Mouse (Mus musculus): ENCODE data around the gene Tmco3. TPM values are rescaled to one million over a fixed set of nuclear protein-coding genes. Genes with fewer than 3 reads are reported as not detected.

Tmco3 gene
- polyA plus RNA-seq, 1 experiment from 2014 or later = 37.5 TPM

DNA sequence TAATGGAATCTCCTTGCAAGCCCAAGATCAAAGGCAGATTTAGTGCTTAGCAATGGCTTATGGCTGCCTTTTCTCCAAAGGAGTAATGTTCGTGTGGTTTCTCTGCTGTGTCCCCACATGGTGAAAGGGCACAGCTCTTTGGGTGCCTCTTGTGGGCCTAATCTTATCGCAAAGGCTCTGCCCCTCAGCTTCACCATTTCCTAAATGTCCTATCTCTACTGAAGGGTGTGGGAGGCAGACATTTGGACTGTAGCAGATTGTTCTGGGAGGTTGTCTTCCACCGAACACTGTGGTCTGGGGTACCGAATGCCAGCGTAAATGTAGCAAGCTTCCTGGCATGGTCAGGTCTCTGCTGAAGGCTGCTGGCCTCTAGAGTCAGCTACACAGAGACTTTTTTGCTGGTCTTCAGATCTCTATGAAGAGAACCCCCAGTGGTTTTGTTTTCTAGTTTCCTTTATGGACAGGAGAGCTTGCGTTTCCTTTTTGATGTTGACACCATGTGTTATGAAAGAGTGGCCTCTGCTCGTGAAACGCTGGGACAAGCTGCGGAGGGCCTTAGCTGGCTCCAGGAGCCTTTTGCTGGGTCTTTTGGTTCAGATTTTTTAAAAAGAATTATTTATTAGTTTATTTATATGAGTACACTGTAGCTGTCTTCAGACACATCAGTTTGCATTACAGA lies 65.3 kb downstream of the Tmco3 start:
- WGBS = 88% methylated on average over 9 of the region's 9 CpGs
- H3K4me3 ChIP-seq = no peak overlapping the region
- DNase-seq (ENCODE audit: low spot score) = no peak
- H3K9me3 ChIP-seq (replicated peaks) = no peaks in the 10 kb centered on the region
- H3K4me1 ChIP-seq = no peaks in the 10 kb centered on the region
- H3K27ac ChIP-seq = no peak overlapping the region
- H3K27me3 ChIP-seq (ENCODE audit: low read depth, poor library complexity, severe bottlenecking) = no peaks in the 10 kb centered on the region
- peaks cover 100% of the 10 kb centered on the region for H3K36me3 ChIP-seq

DNA sequence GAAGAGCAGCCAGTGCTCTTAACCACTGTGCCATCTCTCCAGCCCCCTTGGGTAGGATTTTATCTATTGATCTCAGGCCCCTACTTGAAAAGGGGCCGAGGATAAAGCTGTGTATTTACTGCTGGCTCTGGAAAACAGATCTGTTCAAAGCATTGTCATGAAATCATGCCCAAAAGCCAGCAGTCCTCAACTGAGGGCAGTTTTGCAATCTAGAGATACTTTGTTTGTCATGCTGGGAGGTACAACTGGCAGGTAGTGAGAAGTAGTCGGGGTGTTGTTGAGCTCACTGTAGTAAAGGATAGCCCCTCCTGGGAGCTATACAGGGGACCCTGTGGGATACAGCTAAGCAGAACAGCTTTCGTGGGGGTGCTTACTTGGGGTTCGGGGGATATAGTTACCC lies 65.9 kb downstream of the Tmco3 start:
- H3K36me3 ChIP-seq = peaks cover 100% of the 10 kb centered on the region
- 87% methylated on average over 4 of the region's 4 CpGs for WGBS
- H3K4me1 ChIP-seq = no peaks in the 10 kb centered on the region
- H3K4me3 ChIP-seq = no peak overlapping the region
- no peaks in the 10 kb centered on the region for H3K9me3 ChIP-seq (replicated peaks)
- H3K27me3 ChIP-seq (ENCODE audit: low read depth, poor library complexity, severe bottlenecking) = no peaks in the 10 kb centered on the region
- no peak for DNase-seq (ENCODE audit: low spot score)
- no peak overlapping the region for H3K27ac ChIP-seq

DNA sequence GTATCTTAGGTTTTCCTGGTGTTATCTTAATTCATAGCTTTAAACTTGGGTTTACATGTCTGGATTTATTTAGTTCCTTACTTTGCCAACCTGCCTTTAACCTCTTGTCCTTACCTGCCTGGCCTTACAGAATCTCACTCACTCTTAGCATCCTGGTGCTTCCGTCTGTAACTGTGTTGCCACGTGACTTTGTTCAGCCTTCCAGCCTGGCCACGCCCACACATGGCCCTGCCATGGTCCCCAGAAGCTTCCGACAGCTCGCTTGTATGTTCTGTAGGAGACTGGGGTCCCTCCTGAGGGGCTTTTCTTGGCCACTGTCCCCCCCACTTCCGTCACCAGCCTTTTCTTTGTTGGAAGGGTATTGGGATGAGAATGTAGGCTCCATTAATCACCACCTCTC lies 68.2 kb downstream of the Tmco3 start:
- Histone ChIP-seq H3K4me1 (no peaks in the 10 kb centered on the region), H3K27me3 (ENCODE audit: low read depth, poor library complexity, severe bottlenecking) (no peaks in the 10 kb centered on the region), H3K9me3 (replicated peaks) (no peaks in the 10 kb centered on the region), H3K36me3 (peaks cover 100% of the 10 kb centered on the region), H3K27ac (no peak overlapping the region), H3K4me3 (no peak overlapping the region)
- WGBS = 89% methylated on average over 6 of the region's 6 CpGs
- no peak for DNase-seq (ENCODE audit: low spot score)

DNA sequence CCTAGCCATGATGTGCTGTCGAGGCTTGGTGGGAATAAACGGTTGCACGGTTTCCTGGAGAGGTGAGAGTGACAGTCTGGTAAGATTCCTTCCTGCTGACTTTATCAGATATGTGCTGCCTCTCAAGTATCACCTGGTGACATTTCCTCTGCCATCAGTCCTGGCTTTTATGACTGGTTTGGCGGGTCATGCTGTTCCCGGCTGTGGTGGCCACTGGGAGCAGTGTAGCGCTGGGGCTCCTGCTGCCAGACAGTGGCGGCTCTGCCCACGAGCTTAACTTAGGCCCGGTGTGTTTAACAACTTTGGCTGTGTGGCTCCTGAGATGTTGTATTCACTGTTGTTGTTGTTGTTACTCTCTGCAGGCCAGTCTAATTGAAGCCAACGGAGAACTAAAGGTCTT lies 68.7 kb downstream of the Tmco3 start:
- WGBS = 84% methylated on average over 10 of the region's 10 CpGs
- DNase-seq (ENCODE audit: low spot score) = no peak
- H3K36me3 ChIP-seq = peaks cover 100% of the 10 kb centered on the region
- no peak overlapping the region for H3K4me3 ChIP-seq
- H3K4me1 ChIP-seq = no peaks in the 10 kb centered on the region
- no peaks in the 10 kb centered on the region for H3K27me3 ChIP-seq (ENCODE audit: low read depth, poor library complexity, severe bottlenecking)
- H3K9me3 ChIP-seq (replicated peaks) = 0 out of 2 replicates have a peak, but pooled peaks cover under 1% of the 10 kb centered on the region
- no peak overlapping the region for H3K27ac ChIP-seq

DNA sequence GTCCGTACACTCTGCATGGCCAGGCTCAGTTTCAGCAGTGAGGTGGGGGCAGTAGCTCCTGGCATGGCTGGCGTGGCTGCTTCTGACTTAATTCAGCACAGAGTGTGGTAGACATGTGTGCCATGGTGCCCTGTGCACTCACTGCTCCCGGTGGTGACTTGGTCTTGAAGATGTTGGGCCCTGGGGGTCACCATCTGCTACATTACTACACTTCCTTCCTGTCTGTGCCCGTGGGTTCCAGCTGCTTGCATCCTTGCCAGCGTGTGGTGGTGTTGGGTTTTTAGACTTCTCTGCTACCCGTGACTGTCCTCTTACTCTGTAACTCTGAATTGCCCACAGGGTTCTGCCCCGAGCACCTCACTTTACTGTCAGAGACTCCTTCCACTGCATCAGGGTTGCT lies 72.2 kb downstream of the Tmco3 start:
- WGBS = 90% methylated on average over 7 of the region's 7 CpGs
- peaks cover 100% of the 10 kb centered on the region for H3K36me3 ChIP-seq
- DNase-seq (ENCODE audit: low spot score) = no peak
- no peak overlapping the region for H3K27ac ChIP-seq
- H3K4me1 ChIP-seq = no peaks in the 10 kb centered on the region
- no peak overlapping the region for H3K4me3 ChIP-seq
- H3K27me3 ChIP-seq (ENCODE audit: low read depth, poor library complexity, severe bottlenecking) = no peaks in the 10 kb centered on the region
- H3K9me3 ChIP-seq (replicated peaks) = 0 out of 2 replicates have a peak, but pooled peaks cover 2% of the 10 kb centered on the region

DNA sequence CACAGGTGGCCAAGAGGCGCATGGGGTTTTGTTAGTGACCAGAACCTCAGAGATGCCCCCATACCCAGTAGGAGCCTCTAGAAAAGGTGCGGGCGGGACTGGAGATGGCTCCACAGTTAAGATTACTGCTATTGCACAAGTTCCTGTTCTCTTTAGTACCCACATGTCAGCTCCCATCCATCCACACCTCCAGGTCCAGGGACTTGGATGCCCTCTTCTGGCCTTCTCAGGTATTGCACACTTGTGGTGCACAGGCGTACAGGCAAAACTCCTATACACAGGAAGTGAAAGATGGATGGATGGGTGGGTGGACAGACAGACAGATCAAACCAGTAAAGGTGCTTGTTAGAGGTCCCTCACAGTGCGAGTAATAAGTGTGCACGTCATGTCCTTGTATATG lies 73.9 kb downstream of the Tmco3 start:
- DNase-seq (ENCODE audit: low spot score) = no peak
- peaks cover 100% of the 10 kb centered on the region for H3K36me3 ChIP-seq
- H3K4me1 ChIP-seq = no peaks in the 10 kb centered on the region
- no peak overlapping the region for H3K27ac ChIP-seq
- 93% methylated on average over 6 of the region's 6 CpGs for WGBS
- no peak overlapping the region for H3K4me3 ChIP-seq
- no peaks in the 10 kb centered on the region for H3K27me3 ChIP-seq (ENCODE audit: low read depth, poor library complexity, severe bottlenecking)
- 0 out of 2 replicates have a peak, but pooled peaks cover 2% of the 10 kb centered on the region for H3K9me3 ChIP-seq (replicated peaks)

Other genes starting within 250 kb of the Tmco3 start
- 0.20 and 0.33 TPM in 2 replicates for gene Proz, start 227.3 kb upstream of the Tmco3 start, polyA plus RNA-seq (2016; fragmentation: Nextera tagmentation; extraction: Ambion mirVana)
- gene Pcid2, start 182.7 kb upstream of the Tmco3 start, polyA plus RNA-seq (2016; fragmentation: Nextera tagmentation; extraction: Ambion mirVana) = 62.9 and 65.8 TPM in 2 replicates
- 92.4 and 104 TPM in 2 replicates for gene Cul4a, start 182.6 kb upstream of the Tmco3 start, polyA plus RNA-seq (2016; fragmentation: Nextera tagmentation; extraction: Ambion mirVana)
- gene Lamp1, start 129.0 kb upstream of the Tmco3 start, polyA plus RNA-seq (2016; fragmentation: Nextera tagmentation; extraction: Ambion mirVana) = 186 and 196 TPM in 2 replicates
- gene Grtp1, start 87.6 kb upstream of the Tmco3 start, polyA plus RNA-seq (2016; fragmentation: Nextera tagmentation; extraction: Ambion mirVana) = 16.0 and 18.8 TPM in 2 replicates
- 0.14 TPM in 1 of 2 replicates, not detected in the other for gene Adprhl1, start 34.0 kb upstream of the Tmco3 start, polyA plus RNA-seq (2016; fragmentation: Nextera tagmentation; extraction: Ambion mirVana)
- 19.9 and 23.3 TPM in 2 replicates for gene Dcun1d2, start 59 bp upstream of the Tmco3 start, polyA plus RNA-seq (2016; fragmentation: Nextera tagmentation; extraction: Ambion mirVana)
- 183 and 197 TPM in 2 replicates for gene Tfdp1, start 50.6 kb downstream of the Tmco3 start, polyA plus RNA-seq (2016; fragmentation: Nextera tagmentation; extraction: Ambion mirVana)
- not detected in 2 replicates for gene Atp4b, start 108.6 kb downstream of the Tmco3 start, polyA plus RNA-seq (2016; fragmentation: Nextera tagmentation; extraction: Ambion mirVana)
- gene Grk1, start 116.9 kb downstream of the Tmco3 start, polyA plus RNA-seq (2016; fragmentation: Nextera tagmentation; extraction: Ambion mirVana) = 0.06 TPM in 2 replicates
- 0.29 and 0.40 TPM in 2 replicates for gene Tmem255b, start 147.0 kb downstream of the Tmco3 start, polyA plus RNA-seq (2016; fragmentation: Nextera tagmentation; extraction: Ambion mirVana)
- 3.4 and 4.3 TPM in 2 replicates for gene Gas6, start 206.3 kb downstream of the Tmco3 start, polyA plus RNA-seq (2016; fragmentation: Nextera tagmentation; extraction: Ambion mirVana)